1 mouse cellular context compared by ENCODE assay signal in the genomic region with DNA sequence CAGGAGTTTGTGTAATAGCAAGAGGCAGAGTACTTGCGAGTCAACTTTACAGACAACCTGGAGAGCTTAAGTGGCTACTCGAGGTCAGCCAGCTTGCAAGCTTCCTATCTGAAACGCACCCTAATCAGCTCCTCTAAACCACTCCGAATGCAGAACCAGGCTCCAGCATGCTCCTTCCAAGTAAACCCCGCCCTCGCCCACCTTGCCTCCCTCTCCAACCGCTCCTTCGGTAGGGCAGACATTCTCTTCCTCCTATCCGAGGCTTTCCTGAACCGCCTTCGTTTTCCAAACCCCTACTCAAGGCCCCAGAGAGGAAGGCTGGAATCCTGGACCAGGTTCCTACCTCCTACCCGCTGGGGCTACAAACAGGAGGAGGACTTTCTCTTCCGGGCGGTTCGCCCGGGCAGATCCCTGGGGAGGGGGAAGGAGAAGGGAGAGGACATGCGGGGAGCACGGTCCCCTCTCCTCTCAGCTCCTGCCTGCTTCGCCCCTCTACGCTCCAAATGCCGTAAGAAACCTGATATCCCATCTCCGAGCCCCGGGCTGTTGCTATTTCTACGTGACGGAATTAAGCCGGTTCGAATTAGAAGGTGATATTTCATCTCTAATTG.
TF ChIP-seq lines count a peak whose summit lies in the region.

No protein-coding gene starts in this region.

TF ChIP-seq in C2C12, 6 proteins besides CTCF, POLR2A, EP300 and RAD21:
- TF ChIP-seq FOSL1 (IDR thresholded peaks at IDR 0.05; ENCODE audit: insufficient read depth, low read length, poor library complexity, severe bottlenecking) = no peak
